Mouse (Mus musculus) liver, postnatal 0 days (tissue): Measurements from ENCODE around the gene Abl2.

ENCODE experiments used
- CTCF ChIP-seq: sonication (generic); IDR thresholded peaks from 2 replicates; pipeline ENCODE4 v1.5.1; 2016; ENCODE audit warnings: antibody characterized with exemption, low read depth
- EP300 ChIP-seq: IDR thresholded peaks from 2 replicates; pipeline ENCODE4 v1.6.1; 2016; ENCODE audit warnings: antibody characterized with exemption, low read depth, mild to moderate bottlenecking

DNA sequence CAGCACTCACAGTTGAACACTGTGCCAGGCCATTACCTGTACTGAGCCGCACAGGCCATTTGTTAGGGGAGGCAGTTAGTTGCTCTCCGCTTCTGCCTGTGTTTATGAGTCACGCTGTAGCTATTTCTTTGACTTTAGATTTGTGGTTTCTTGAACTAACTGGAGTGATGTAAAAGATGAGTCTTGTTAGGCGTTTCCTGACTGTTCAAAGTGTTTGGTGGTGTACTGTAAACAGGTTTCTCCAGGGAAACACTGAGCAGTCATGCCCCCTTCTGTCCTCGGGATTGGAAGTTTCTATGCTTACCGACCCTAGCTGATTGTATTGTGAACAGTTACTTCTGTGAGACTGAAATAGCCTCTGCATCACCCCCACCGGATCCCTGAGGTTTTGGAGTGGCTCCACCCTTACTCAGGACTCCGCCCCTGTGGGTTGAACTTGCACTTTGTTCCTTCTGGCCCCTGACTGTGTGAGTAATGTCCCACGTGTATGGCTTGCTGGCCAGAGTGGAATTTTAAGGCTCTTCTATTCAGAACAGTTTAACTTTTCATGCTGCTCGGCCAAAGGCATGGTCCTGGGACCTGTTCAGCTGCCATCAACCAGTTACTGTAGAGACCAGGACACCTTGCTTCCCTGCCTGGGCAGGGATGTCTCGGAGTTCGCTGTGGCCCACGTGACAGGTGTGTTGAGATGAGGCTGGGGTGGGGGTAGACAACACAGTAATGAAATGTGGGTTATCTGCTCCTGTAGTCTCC, 57.0 kb downstream of the Abl2 start:
- TF ChIP-seq CTCF (no peak), EP300 (no peak)
